In the genomic region with DNA sequence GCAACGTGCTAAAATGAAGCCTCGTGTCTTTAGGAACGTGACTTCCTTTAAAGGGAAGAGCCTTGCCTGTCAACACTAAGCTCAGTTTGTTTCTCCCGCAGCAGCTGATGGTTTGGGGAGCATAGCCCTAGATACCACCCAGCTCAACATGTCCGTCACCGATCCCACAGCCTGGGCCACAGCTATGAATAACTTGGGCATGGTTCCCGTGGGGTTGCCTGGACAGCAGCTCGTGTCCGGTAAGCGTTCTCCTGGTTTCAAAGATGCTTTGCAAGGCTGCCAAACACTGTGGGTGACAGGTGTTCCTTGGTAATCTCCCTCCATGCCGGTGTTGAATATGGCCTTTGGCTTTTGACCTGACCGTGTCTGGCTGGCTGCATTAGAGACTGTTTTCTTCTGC, we compare ENCODE assay signal across 15 mouse cellular contexts.
DNase-seq lines count a peak whose midpoint lies in the region; ATAC-seq lines count a peak whose summit lies in the region.
"Had no signal": no experiment of that assay in that cellular context is flagged by ENCODE, and none has a peak within 500 bp of the region (broad histone marks: within the 10 kb centered on the region; RNA-seq: fewer than 3 reads in every experiment).

No protein-coding gene starts in this region.

- ATAC-seq in embryonic facial prominence, embryonic 14.5 days (ENCODE audit: low read depth), result no peak
- ATAC-seq in neural tube, embryonic 14.5 days (ENCODE audit: low read depth), result peak; percentile 58; the same call in 1 of the 2 replicates
- ATAC-seq: forebrain, embryonic 16.5 days had no signal

- H3K27ac ChIP-seq in embryonic facial prominence, embryonic 14.5 days (replicated peaks; ENCODE audit: low read depth, low read length), result no peak overlapping the region
- no peak overlapping the region for H3K27ac ChIP-seq in embryonic facial prominence, embryonic 10.5 days (replicated peaks)
- no peak overlapping the region for H3K27ac ChIP-seq in neural tube, embryonic 14.5 days (ENCODE audit: low read depth, low read length)
- H3K27ac ChIP-seq: kidney, postnatal 0 days; liver, embryonic 15.5 days; macrophage had no signal

- DNase-seq in embryonic facial prominence, embryonic 14.5 days (ENCODE audit: low spot score), result peak; percentile 42
- DNase-seq in embryonic facial prominence, embryonic 10.5 days (ENCODE audit: low spot score), result no peak
- DNase-seq in neural tube, embryonic 10.5 days (ENCODE audit: extremely low spot score, low spot score), result no peak
- peak; percentile 65 for DNase-seq in gastrocnemius, postnatal 14 days
- DNase-seq in skeletal muscle tissue, adult 2 months (ENCODE audit: low read depth, low spot score), result peak; percentile 83
- DNase-seq in kidney, postnatal 36 days, result no peak
- no peak for DNase-seq in adrenal gland, postnatal 36 days
- DNase-seq: adrenal gland, postnatal 14 days; layer of hippocampus, adult 9-11 months; thymus, adult 2 months had no signal

- 0 out of 2 replicates have a peak, but pooled peaks cover under 1% of the 10 kb centered on the region for H3K9me3 ChIP-seq in embryonic facial prominence, embryonic 14.5 days (ENCODE audit: control insufficient read depth, low read length)
- H3K9me3 ChIP-seq in embryonic facial prominence, embryonic 10.5 days, result no peaks in the 10 kb centered on the region
- no peaks in the 10 kb centered on the region for H3K9me3 ChIP-seq in neural tube, embryonic 14.5 days (ENCODE audit: control insufficient read depth, low read length)
- H3K9me3 ChIP-seq: liver, embryonic 15.5 days had no signal

- no peaks in the 10 kb centered on the region for H3K36me3 ChIP-seq in embryonic facial prominence, embryonic 14.5 days (ENCODE audit: control insufficient read depth, insufficient read depth, low read length)
- H3K36me3 ChIP-seq in embryonic facial prominence, embryonic 10.5 days (replicated peaks), result no peaks in the 10 kb centered on the region
- 0 out of 2 replicates have a peak, but pooled peaks cover 3% of the 10 kb centered on the region for H3K36me3 ChIP-seq in neural tube, embryonic 14.5 days (ENCODE audit: control insufficient read depth, insufficient read depth, low read length)
- H3K36me3 ChIP-seq: liver, embryonic 15.5 days had no signal

- no peak overlapping the region for H3K9ac ChIP-seq in embryonic facial prominence, embryonic 14.5 days (ENCODE audit: low read depth, low read length)
- no peak overlapping the region for H3K9ac ChIP-seq in neural tube, embryonic 14.5 days (replicated peaks; ENCODE audit: low read depth, low read length)
- H3K9ac ChIP-seq: liver, embryonic 15.5 days had no signal

- 74% methylated on average over 12 of the region's 12 CpGs for WGBS in embryonic facial prominence, embryonic 14.5 days
- WGBS in embryonic facial prominence, embryonic 10.5 days, result 83% methylated on average over 12 of the region's 12 CpGs
- 74% methylated on average over 12 of the region's 12 CpGs for WGBS in neural tube, embryonic 14.5 days

- no peak overlapping the region for H3K4me2 ChIP-seq in embryonic facial prominence, embryonic 14.5 days (ENCODE audit: low read depth, low read length)
- no peak overlapping the region for H3K4me2 ChIP-seq in neural tube, embryonic 14.5 days (ENCODE audit: low read depth, low read length)
- H3K4me2 ChIP-seq: liver, embryonic 15.5 days had no signal

- no peaks in the 10 kb centered on the region for H3K4me1 ChIP-seq in embryonic facial prominence, embryonic 14.5 days (ENCODE audit: control insufficient read depth, insufficient read depth, low read length)
- peaks cover 4% of the 10 kb centered on the region; the same call in 1 of the 2 replicates for H3K4me1 ChIP-seq in embryonic facial prominence, embryonic 10.5 days
- no peaks in the 10 kb centered on the region for H3K4me1 ChIP-seq in neural tube, embryonic 14.5 days (ENCODE audit: control insufficient read depth, insufficient read depth, low read length)
- H3K4me1 ChIP-seq: liver, embryonic 15.5 days had no signal

- H3K27me3 ChIP-seq in embryonic facial prominence, embryonic 14.5 days (replicated peaks; ENCODE audit: control insufficient read depth, insufficient read depth, low read length), result no peaks in the 10 kb centered on the region
- H3K27me3 ChIP-seq in embryonic facial prominence, embryonic 10.5 days (replicated peaks; ENCODE audit: low read depth, poor library complexity, severe bottlenecking), result no peaks in the 10 kb centered on the region
- no peaks in the 10 kb centered on the region for H3K27me3 ChIP-seq in neural tube, embryonic 14.5 days (ENCODE audit: control insufficient read depth, insufficient read depth, low read length)
- H3K27me3 ChIP-seq: liver, embryonic 15.5 days had no signal

- intact Hi-C loops in gastrocnemius, postnatal 14 days (cut with DNase I; ENCODE audit: low total_unique reads), result no loop called here

- H3K4me3 ChIP-seq in embryonic facial prominence, embryonic 14.5 days (ENCODE audit: low read depth, low read length), result no peak overlapping the region
- no peak overlapping the region for H3K4me3 ChIP-seq in embryonic facial prominence, embryonic 10.5 days
- H3K4me3 ChIP-seq in neural tube, embryonic 14.5 days (ENCODE audit: low read depth, low read length), result no peak overlapping the region
- H3K4me3 ChIP-seq: liver, embryonic 15.5 days had no signal

Comparison
In these comparisons a context has a peak if more than half of its experiments do, and no peak if none do; other contexts are left out.
1. DNase-seq: peak in embryonic facial prominence, embryonic 14.5 days (single experiment), gastrocnemius, postnatal 14 days (single experiment) and skeletal muscle tissue, adult 2 months (single experiment); none in embryonic facial prominence, embryonic 10.5 days (single experiment), neural tube, embryonic 10.5 days (single experiment), kidney, postnatal 36 days (0 of 2) and adrenal gland, postnatal 36 days (0 of 2).